8 mouse cellular contexts compared by ENCODE assay signal in genomic region chr5:30154474-30155394, GRCm38 (mm10). TPM values are rescaled to one million over a fixed set of nuclear protein-coding genes. Genes with fewer than 3 reads are reported as not detected.
DNase-seq lines count a peak whose midpoint lies in the region; ATAC-seq and TF ChIP-seq lines count a peak whose summit lies in the region.

Gene Hadha, minus strand, starts transcription at chr5:30155162.
Gene Hadhb, plus strand, starts transcription at chr5:30155248.

- H3K4me2 ChIP-seq in hindbrain, embryonic 14.5 days (replicated peaks): peak within 1 kb of the TSS; percentile 63

- peak within 1 kb of the TSS; percentile 74 for H3K4me3 ChIP-seq in hindbrain, embryonic 14.5 days (replicated peaks; ENCODE audit: low read length)

- peaks cover 21% of the 10 kb centered on the region for H3K4me1 ChIP-seq in hindbrain, embryonic 14.5 days (replicated peaks; ENCODE audit: control insufficient read depth, insufficient read depth, low read length)

- no peaks in the 10 kb centered on the region for H3K9me3 ChIP-seq in hindbrain, embryonic 14.5 days (ENCODE audit: control insufficient read depth, low read length)

- POLR2A ChIA-PET in Patski (lab: Charles Lee): no interaction called here

- H3K9ac ChIP-seq in hindbrain, embryonic 14.5 days: peak within 1 kb of the TSS; percentile 77

- peak; percentile 66 for DNase-seq in Patski (ENCODE audit: low read depth, low spot score)
- peak; percentile 94 to 96 for DNase-seq in cerebellum, postnatal 14 days
- DNase-seq in frontal cortex, postnatal 25 days (ENCODE audit: low spot score in 2 of 2): peak; percentile 92 to 97
- DNase-seq in hindbrain, embryonic 14.5 days (ENCODE audit: low spot score): peak; percentile 88
- DNase-seq in layer of hippocampus, postnatal 36 days: peak; percentile 91 to 93
- peak; percentile 96 for DNase-seq in lung, postnatal 36 days
- peak; percentile 95 for DNase-seq in retina, postnatal 1 day
- peak; percentile 89 to 98 for DNase-seq in urinary bladder, adult 18-20 months (ENCODE audit: low spot score in 2 of 2)

- H3K27ac ChIP-seq in hindbrain, embryonic 14.5 days: peak within 1 kb of the TSS; percentile 85

- ATAC-seq in Patski: peak; percentile 85
- ATAC-seq in hindbrain, embryonic 14.5 days (ENCODE audit: low FRiP score): peak; percentile 92

- no peak for TF ChIP-seq CTCF in Patski (IDR thresholded peaks at IDR 0.05)

- WGBS in hindbrain, embryonic 14.5 days: under 1% methylated on average over 53 of the region's 53 CpGs

- CTCF ChIA-PET in Patski (lab: Charles Lee): no interaction called here

- H3K27me3 ChIP-seq in Patski: no peaks in the 10 kb centered on the region
- H3K27me3 ChIP-seq in hindbrain, embryonic 14.5 days (ENCODE audit: control insufficient read depth, insufficient read depth, low read length): no peaks in the 10 kb centered on the region

- no peaks in the 10 kb centered on the region for H3K36me3 ChIP-seq in hindbrain, embryonic 14.5 days (replicated peaks; ENCODE audit: control insufficient read depth, insufficient read depth)

- in situ Hi-C loops in Patski (cut with MboI; ENCODE audit: low pct_unique_long_range_greater_than_20kb): no loop called here

RNA-seq across cellular contexts. Expression of gene Hadha, which starts in this region (rescaled TPM):
- 270 TPM for polyA plus RNA-seq in Patski (2021)
- polyA plus RNA-seq in hindbrain, embryonic 14.5 days (2014; fragmentation: Nextera tagmentation; extraction: Ambion mirVana): 57.5 and 62.2 TPM in 2 replicates
- 10 to 100 TPM; 72.2 to 74.2 TPM for total RNA-seq in layer of hippocampus, postnatal 36 days (2021)

RNA-seq across cellular contexts. Expression of gene Hadhb, which starts in this region (rescaled TPM):
- polyA plus RNA-seq in Patski (2021): 273 TPM
- 62.3 and 63.8 TPM in 2 replicates for polyA plus RNA-seq in hindbrain, embryonic 14.5 days (2014; fragmentation: Nextera tagmentation; extraction: Ambion mirVana)
- total RNA-seq in layer of hippocampus, postnatal 36 days (2021): 10 to 100 TPM; 91.7 to 93.3 TPM

Comparison
In these comparisons a context has a peak if more than half of its experiments do, and no peak if none do; other contexts are left out.
1. Peak in every context shown above with its lines: DNase-seq, ATAC-seq, H3K4me3 ChIP-seq and H3K27ac ChIP-seq.